Mouse (Mus musculus): ENCODE data around the gene Tatdn2. TPM values are rescaled to one million over a fixed set of nuclear protein-coding genes. Genes with fewer than 3 reads are reported as not detected.
"Not testable (repeated sequence)": the region's sequence is repeated elsewhere in the genome, so short reads cannot be mapped to it uniquely, and the experiment has no call there.

Gene Tatdn2
- polyA plus RNA-seq, 1 experiment from 2014 or later: 0.95 TPM

- peak overlapping the region; percentile 84 for H3K4me3 ChIP-seq (ENCODE audit: low read length)
- peak overlapping the region; percentile 84 for H3K9ac ChIP-seq (replicated peaks; ENCODE audit: low read length)
- 0% methylated on average over 83 of the region's 113 CpGs for WGBS
- H3K4me2 ChIP-seq (replicated peaks; ENCODE audit: low read depth, low read length): peak overlapping the region; percentile 93
- H3K9me3 ChIP-seq (ENCODE audit: low read length): no peaks in the 10 kb centered on the region
- no peaks in the 10 kb centered on the region for H3K27me3 ChIP-seq (ENCODE audit: insufficient read depth, low read length)
- peaks cover 19% of the 10 kb centered on the region for H3K4me1 ChIP-seq (ENCODE audit: insufficient read depth, low read length)
- ATAC-seq (ENCODE audit: low FRiP score, low TSS enrichment): peak; percentile 77
- peak overlapping the region; percentile 85 for H3K27ac ChIP-seq (ENCODE audit: low read length)
- H3K36me3 ChIP-seq (ENCODE audit: insufficient read depth, low read length): peaks cover 11% of the 10 kb centered on the region
Observed at GRCm38 (mm10) chr6:113697222-113698205, 664 bp downstream of the Tatdn2 start.

- H3K36me3 ChIP-seq (ENCODE audit: insufficient read depth, low read length): peaks cover 63% of the 10 kb centered on the region
- WGBS: 94% methylated on average over 3 of the region's 3 CpGs
- no peak overlapping the region for H3K27ac ChIP-seq (ENCODE audit: low read length)
- H3K27me3 ChIP-seq (ENCODE audit: insufficient read depth, low read length): no peaks in the 10 kb centered on the region
- no peaks in the 10 kb centered on the region for H3K9me3 ChIP-seq (ENCODE audit: low read length)
- H3K4me1 ChIP-seq (ENCODE audit: insufficient read depth, low read length): no peaks in the 10 kb centered on the region
- H3K4me3 ChIP-seq (ENCODE audit: low read length): no peak overlapping the region
- no peak overlapping the region for H3K9ac ChIP-seq (replicated peaks; ENCODE audit: low read length)
- no peak overlapping the region for H3K4me2 ChIP-seq (replicated peaks; ENCODE audit: low read depth, low read length)
- no peak for ATAC-seq (ENCODE audit: low FRiP score, low TSS enrichment)
Observed at GRCm38 (mm10) chr6:113712718-113713117, 15.9 kb downstream of the Tatdn2 start.

- H3K36me3 ChIP-seq (ENCODE audit: insufficient read depth, low read length): peaks cover 56% of the 10 kb centered on the region
- H3K4me1 ChIP-seq (ENCODE audit: insufficient read depth, low read length); H3K27ac ChIP-seq (ENCODE audit: low read length); H3K9me3 ChIP-seq (ENCODE audit: low read length); H3K9ac ChIP-seq (replicated peaks; ENCODE audit: low read length); H3K4me2 ChIP-seq (replicated peaks; ENCODE audit: low read depth, low read length); H3K4me3 ChIP-seq (ENCODE audit: low read length); H3K27me3 ChIP-seq (ENCODE audit: insufficient read depth, low read length); ATAC-seq (ENCODE audit: low FRiP score, low TSS enrichment): not testable (repeated sequence)
- WGBS: 91% methylated on average over 4 of the region's 5 CpGs
Observed at GRCm38 (mm10) chr6:113713389-113713788, 16.5 kb downstream of the Tatdn2 start.

- no peaks in the 10 kb centered on the region for H3K9me3 ChIP-seq (ENCODE audit: low read length)
- WGBS: 93% methylated on average over 2 of the region's 2 CpGs
- no peak overlapping the region for H3K27ac ChIP-seq (ENCODE audit: low read length)
- no peak for ATAC-seq (ENCODE audit: low FRiP score, low TSS enrichment)
- H3K36me3 ChIP-seq (ENCODE audit: insufficient read depth, low read length): peaks cover 50% of the 10 kb centered on the region
- no peaks in the 10 kb centered on the region for H3K27me3 ChIP-seq (ENCODE audit: insufficient read depth, low read length)
- no peak overlapping the region for H3K4me3 ChIP-seq (ENCODE audit: low read length)
- H3K4me2 ChIP-seq (replicated peaks; ENCODE audit: low read depth, low read length): no peak overlapping the region
- H3K4me1 ChIP-seq (ENCODE audit: insufficient read depth, low read length): no peaks in the 10 kb centered on the region
- no peak overlapping the region for H3K9ac ChIP-seq (replicated peaks; ENCODE audit: low read length)
Observed at GRCm38 (mm10) chr6:113714276-113714675, 17.4 kb downstream of the Tatdn2 start.

GRCm38 (mm10) chr6:113714797-113715196, 17.9 kb downstream of the Tatdn2 start:
- H3K27ac ChIP-seq (ENCODE audit: low read length): no peak overlapping the region
- peaks cover 50% of the 10 kb centered on the region for H3K36me3 ChIP-seq (ENCODE audit: insufficient read depth, low read length)
- H3K27me3 ChIP-seq (ENCODE audit: insufficient read depth, low read length): no peaks in the 10 kb centered on the region
- H3K9me3 ChIP-seq (ENCODE audit: low read length): no peaks in the 10 kb centered on the region
- no peak overlapping the region for H3K9ac ChIP-seq (replicated peaks; ENCODE audit: low read length)
- 62% methylated on average over 1 of the region's 1 CpGs for WGBS
- H3K4me2 ChIP-seq (replicated peaks; ENCODE audit: low read depth, low read length): no peak overlapping the region
- ATAC-seq (ENCODE audit: low FRiP score, low TSS enrichment): no peak
- no peaks in the 10 kb centered on the region for H3K4me1 ChIP-seq (ENCODE audit: insufficient read depth, low read length)
- H3K4me3 ChIP-seq (ENCODE audit: low read length): no peak overlapping the region

- Histone ChIP-seq H3K9me3 (ENCODE audit: low read length) (no peaks in the 10 kb centered on the region), H3K36me3 (ENCODE audit: insufficient read depth, low read length) (peaks cover 42% of the 10 kb centered on the region)
- 87% methylated on average over 3 of the region's 3 CpGs for WGBS
Observed at GRCm38 (mm10) chr6:113717541-113717940, 20.7 kb downstream of the Tatdn2 start.

GRCm38 (mm10) chr6:113719878-113720277, 23.0 kb downstream of the Tatdn2 start, which contains the start of gene Ghrl:
Gene Ghrl (minus strand): TSS chr6:113719880.
- ATAC-seq (ENCODE audit: low FRiP score, low TSS enrichment): no peak
- 87% methylated on average over 3 of the region's 3 CpGs for WGBS
- no peak within 1 kb of the TSS for H3K27ac ChIP-seq (ENCODE audit: low read length)
- H3K4me3 ChIP-seq (ENCODE audit: low read length): no peak within 1 kb of the TSS
- no peaks in the 10 kb centered on the region for H3K9me3 ChIP-seq (ENCODE audit: low read length)
- H3K27me3 ChIP-seq (ENCODE audit: insufficient read depth, low read length): no peaks in the 10 kb centered on the region
- no peak within 1 kb of the TSS for H3K4me2 ChIP-seq (replicated peaks; ENCODE audit: low read depth, low read length)
- peaks cover 32% of the 10 kb centered on the region for H3K36me3 ChIP-seq (ENCODE audit: insufficient read depth, low read length)
- no peak within 1 kb of the TSS for H3K9ac ChIP-seq (replicated peaks; ENCODE audit: low read length)
- no peaks in the 10 kb centered on the region for H3K4me1 ChIP-seq (ENCODE audit: insufficient read depth, low read length)

More at GRCm38 (mm10) chr6:113717541-113717940, 20.7 kb downstream of the Tatdn2 start:
- H3K9ac ChIP-seq (replicated peaks; ENCODE audit: low read length): no peak overlapping the region
- no peak overlapping the region for H3K4me3 ChIP-seq (ENCODE audit: low read length)
- no peak for ATAC-seq (ENCODE audit: low FRiP score, low TSS enrichment)
- H3K27me3 ChIP-seq (ENCODE audit: insufficient read depth, low read length): no peaks in the 10 kb centered on the region
- no peak overlapping the region for H3K27ac ChIP-seq (ENCODE audit: low read length)
- H3K4me2 ChIP-seq (replicated peaks; ENCODE audit: low read depth, low read length): no peak overlapping the region
- H3K4me1 ChIP-seq (ENCODE audit: insufficient read depth, low read length): no peaks in the 10 kb centered on the region

- Histone ChIP-seq H3K36me3 (ENCODE audit: insufficient read depth, low read length) (peaks cover 29% of the 10 kb centered on the region), H3K9ac (replicated peaks; ENCODE audit: low read length) (no peak overlapping the region), H3K27me3 (ENCODE audit: insufficient read depth, low read length) (no peaks in the 10 kb centered on the region), H3K4me1 (ENCODE audit: insufficient read depth, low read length) (no peaks in the 10 kb centered on the region), H3K9me3 (ENCODE audit: low read length) (no peaks in the 10 kb centered on the region), H3K27ac (ENCODE audit: low read length) (no peak overlapping the region), H3K4me3 (ENCODE audit: low read length) (no peak overlapping the region), H3K4me2 (replicated peaks; ENCODE audit: low read depth, low read length) (no peak overlapping the region)
- WGBS: 84% methylated on average over 4 of the region's 4 CpGs
- ATAC-seq (ENCODE audit: low FRiP score, low TSS enrichment): no peak
Observed at GRCm38 (mm10) chr6:113721061-113721460, 24.2 kb downstream of the Tatdn2 start.

GRCm38 (mm10) chr6:113728181-113728580, 31.3 kb downstream of the Tatdn2 start:
- ATAC-seq (ENCODE audit: low FRiP score, low TSS enrichment): no peak
- 90% methylated on average over 7 of the region's 7 CpGs for WGBS
- Histone ChIP-seq H3K9me3 (ENCODE audit: low read length) (no peaks in the 10 kb centered on the region), H3K4me2 (replicated peaks; ENCODE audit: low read depth, low read length) (no peak overlapping the region), H3K4me1 (ENCODE audit: insufficient read depth, low read length) (no peaks in the 10 kb centered on the region), H3K4me3 (ENCODE audit: low read length) (no peak overlapping the region), H3K36me3 (ENCODE audit: insufficient read depth, low read length) (peaks cover 70% of the 10 kb centered on the region), H3K27ac (ENCODE audit: low read length) (no peak overlapping the region), H3K27me3 (ENCODE audit: insufficient read depth, low read length) (no peaks in the 10 kb centered on the region), H3K9ac (replicated peaks; ENCODE audit: low read length) (no peak overlapping the region)

- Histone ChIP-seq H3K27ac (ENCODE audit: low read length) (no peak overlapping the region), H3K4me2 (replicated peaks; ENCODE audit: low read depth, low read length) (no peak overlapping the region), H3K4me3 (ENCODE audit: low read length) (no peak overlapping the region), H3K27me3 (ENCODE audit: insufficient read depth, low read length) (no peaks in the 10 kb centered on the region), H3K9ac (replicated peaks; ENCODE audit: low read length) (no peak overlapping the region), H3K4me1 (ENCODE audit: insufficient read depth, low read length) (no peaks in the 10 kb centered on the region), H3K9me3 (ENCODE audit: low read length) (no peaks in the 10 kb centered on the region), H3K36me3 (ENCODE audit: insufficient read depth, low read length) (peaks cover 82% of the 10 kb centered on the region)
- no peak for ATAC-seq (ENCODE audit: low FRiP score, low TSS enrichment)
- WGBS: 96% methylated on average over 3 of the region's 3 CpGs
Observed at GRCm38 (mm10) chr6:113731296-113731695, 34.4 kb downstream of the Tatdn2 start.

Measured in kidney, embryonic 16.5 days (tissue).